Mouse (Mus musculus) 416B (cell line): ENCODE measurements around the gene Cfap61.
"Not testable (repeated sequence)": the region's sequence is repeated elsewhere in the genome, so short reads cannot be mapped to it uniquely, and the experiment has no call there.

Experiments used
- DNase-seq: peaks from one replicate; pipeline ENCODE4 v3.0.0; 2011; ENCODE audit warnings: low read depth

Gene Cfap61

DNA sequence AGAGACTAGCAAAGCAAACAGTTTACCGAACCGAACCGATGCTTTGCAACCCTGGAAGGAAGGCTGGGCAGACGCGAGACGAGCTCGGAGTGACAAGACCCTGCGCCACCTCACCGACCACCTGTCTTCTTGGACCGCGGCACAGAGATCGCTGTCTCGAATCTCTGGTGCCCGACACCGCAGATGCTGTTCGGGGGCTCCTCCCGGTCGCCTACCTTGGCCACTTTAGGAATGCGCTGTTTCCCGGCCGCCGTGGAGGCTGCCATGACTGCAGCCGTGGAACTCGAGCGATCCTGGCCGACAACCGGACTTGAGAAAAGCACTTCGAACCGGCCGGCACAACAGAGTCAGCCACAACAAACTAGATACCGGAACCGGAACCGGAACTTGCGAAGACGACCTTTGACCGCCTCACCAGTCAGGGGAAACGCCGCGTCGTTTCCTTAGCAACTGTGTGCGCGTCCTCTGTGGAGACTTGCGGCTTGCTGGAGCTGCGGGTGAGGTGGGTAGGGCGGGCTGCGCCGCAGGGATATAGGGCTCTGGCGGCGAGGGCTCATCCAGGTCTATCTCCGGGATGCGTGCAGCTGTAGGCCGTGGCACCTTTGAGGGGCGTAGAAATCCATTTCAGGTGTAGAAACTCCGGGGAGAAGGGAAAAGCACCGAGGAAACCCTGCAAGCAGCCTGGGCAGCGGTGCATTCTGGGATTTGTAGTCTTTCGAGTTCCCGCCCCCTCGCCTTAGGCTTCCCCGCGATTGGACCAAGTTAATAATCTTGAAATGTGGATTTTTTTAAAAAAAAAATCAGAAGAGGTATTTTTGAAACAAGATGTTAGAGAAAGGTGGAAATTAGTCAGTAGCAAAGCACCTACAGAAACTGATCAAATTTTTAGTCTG, at the start of gene Cfap61, which contains the start of gene Crnkl1:
Gene Cfap61, plus strand, starts transcription at position 446 of the 893 bp plus-strand sequence.
Gene Crnkl1, minus strand, starts transcription at position 676 of the 893 bp plus-strand sequence.
- DNase-seq: peak; percentile 97

GRCm38 (mm10) chr2:145884913-145885785, 49.4 kb upstream of the Cfap61 start:
- DNase-seq: peak; percentile 42

GRCm38 (mm10) chr2:145887937-145888765, 46.4 kb upstream of the Cfap61 start:
- peak; percentile 65 for DNase-seq

DNA sequence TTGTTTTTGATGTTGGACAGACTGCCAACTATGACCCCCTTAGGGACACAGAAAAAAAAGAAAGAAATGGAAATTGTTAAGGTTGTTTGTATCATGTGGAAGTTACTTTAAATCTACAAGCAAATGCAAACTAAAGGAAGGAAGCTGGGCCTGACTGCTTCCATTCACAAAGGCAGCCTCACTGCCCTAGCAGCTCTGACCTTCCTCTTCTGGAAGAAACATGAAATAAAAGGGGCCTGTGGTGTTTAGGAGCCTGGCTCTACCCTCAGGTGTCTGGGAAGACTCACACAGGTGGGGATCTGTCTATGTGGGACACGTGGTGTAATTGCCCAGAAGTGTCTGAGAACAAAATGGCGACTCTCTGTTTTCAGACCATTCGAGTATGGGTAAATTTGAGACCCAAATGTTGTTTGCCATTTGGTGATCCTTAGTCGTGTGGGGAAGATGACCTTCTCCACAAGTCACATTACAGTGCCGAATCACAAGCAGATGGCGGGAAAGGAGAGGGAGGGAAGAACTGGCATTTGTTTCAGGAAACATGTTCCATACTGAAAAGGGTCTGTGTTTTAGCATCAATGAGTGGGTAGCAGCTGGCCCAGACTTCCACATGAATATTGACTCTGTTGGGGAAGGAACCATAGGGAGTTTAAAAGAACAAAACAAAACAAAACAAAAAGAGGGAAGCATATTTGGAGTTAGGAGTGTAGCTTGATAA, 45.7 kb upstream of the Cfap61 start:
- no peak for DNase-seq

- DNase-seq: no peak
Measured at GRCm38 (mm10) chr2:145890571-145890970, 44.0 kb upstream of the Cfap61 start.

DNA sequence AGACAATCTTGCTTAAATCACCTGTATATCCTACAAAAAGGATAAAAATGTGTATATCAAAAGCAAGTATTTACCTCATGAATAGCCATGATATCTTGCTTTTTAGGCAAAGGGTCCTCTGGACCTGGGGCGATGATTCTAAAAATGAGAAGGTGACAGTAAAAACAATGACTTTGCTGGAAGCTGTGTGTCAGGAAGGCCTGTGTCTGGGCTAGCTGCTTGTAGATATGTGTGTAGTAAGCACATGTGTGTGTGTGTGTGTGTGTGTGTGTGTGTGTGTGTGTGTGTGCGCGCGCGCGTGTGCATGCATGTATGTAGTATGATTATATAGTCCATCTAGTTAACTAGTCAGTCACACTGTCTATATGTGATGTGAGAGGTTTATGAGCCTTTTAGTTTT, 40.8 kb upstream of the Cfap61 start:
- no peak for DNase-seq

- DNase-seq: no peak
Measured at GRCm38 (mm10) chr2:145898106-145898505, 36.5 kb upstream of the Cfap61 start.

DNA sequence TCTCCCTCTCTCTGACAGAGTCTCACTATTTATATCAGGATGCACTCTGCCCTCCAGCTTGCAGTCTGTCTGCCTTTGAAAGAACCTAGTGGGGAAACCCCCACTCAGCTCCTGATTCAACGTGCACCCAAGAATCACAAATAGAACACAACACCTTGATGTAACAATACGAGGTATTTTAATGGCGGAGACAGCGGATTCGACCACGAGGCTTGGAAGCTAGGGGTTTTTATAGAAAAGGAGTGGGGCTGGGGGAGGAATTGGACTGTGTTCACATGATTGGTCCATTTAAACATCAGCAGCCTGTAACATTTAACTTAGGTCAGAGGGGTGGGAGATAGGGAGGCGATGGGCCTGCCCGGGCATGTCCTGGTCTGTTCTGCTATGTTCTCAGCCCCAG, 34.3 kb upstream of the Cfap61 start:
- DNase-seq: not testable (repeated sequence)

- no peak for DNase-seq
Measured at GRCm38 (mm10) chr2:145901861-145902260, 32.7 kb upstream of the Cfap61 start, which contains the start of gene Naa20. Gene Naa20, plus strand, starts transcription at chr2:145902099.

DNA sequence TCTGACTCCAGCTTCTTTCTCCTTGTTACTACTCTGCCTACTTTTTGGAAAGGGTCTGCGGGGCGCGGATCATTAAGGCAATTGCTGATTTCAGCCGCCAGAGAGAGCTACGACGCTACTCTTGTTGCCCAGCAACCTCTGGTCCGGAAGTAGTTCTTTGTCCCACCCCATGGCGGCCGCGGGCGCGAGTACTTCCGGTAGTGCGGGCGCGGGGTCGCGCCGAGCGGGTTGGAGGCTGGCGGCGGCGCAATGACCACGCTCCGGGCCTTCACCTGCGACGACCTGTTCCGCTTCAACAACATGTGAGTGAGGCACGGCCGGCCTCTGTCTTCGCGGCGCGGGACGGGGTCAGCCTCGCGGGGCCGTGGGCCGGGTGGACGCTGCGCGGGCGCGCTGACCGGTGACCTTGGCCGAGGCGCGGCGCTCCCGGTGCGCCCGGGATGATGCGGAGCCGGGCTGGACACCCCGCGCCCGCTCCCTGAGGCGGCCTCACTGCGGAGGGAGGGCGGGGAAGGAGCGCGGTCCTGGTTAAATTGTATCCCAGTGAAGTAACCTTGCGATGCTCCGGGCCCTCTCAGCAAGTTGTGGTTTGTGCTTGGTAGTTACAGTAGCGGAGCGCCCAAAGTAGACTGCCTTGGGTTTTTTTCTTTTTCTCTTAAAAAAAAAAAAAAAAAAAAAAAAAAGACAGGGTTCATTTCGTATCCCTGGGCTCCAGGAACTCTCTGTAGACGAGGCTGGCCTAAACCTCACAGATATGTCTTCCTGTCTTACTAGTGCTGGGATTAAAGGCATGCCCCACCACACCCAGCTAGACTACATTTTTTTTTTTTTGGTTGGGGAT, 31.3 kb upstream of the Cfap61 start:
- DNase-seq: peak; percentile 87

DNA sequence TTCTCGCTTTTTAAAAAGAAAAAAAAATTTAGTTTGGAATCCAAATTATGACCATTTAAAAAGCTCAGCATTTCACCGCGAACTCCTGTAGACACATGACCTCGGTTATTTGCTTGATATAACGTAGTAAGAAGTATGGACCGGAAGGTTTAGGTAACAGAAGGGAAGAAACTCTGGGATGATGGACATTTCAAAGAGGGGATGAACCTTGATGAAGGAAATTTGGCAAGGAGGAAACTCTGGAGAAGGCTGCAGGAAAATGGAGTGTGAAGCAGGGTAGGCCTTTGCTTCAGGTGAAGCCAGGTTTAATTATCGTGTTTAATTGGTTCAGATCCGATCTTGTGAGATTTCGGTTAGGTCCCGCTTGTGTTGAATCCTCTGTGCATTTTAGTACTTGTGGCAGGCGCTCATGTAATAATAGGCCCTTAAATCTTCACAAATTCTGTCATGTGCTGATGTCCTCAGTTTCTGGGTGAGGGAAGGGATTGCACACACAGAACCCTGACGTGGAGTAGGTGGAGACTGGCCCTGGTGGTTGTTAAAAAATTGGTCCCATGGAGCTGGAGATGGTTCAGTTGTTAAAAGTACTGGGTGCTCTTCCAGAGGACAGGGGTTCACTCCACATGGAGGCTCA, 30.5 kb upstream of the Cfap61 start:
- DNase-seq: peak; percentile 46

- peak; percentile 73 for DNase-seq
Measured at GRCm38 (mm10) chr2:145905156-145905555, 29.4 kb upstream of the Cfap61 start.

DNA sequence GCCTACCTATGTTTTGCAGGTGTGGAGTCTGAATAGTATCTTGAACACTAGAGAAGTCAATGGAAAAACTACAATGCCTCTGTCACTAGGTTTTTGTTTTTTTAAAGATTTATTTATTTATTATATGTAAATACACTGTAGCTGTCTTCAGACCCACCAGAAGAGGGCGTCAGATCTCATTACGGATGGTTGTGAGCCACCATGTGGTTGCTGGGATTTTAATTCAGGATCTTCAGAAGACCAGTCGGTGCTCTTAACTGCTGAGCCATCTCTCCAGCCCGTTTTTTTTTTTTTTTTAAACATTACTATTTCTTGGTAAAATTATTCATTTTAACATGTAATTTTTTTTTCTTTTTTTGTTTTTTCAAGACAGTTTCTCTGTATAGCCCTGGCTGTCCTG, 28.7 kb upstream of the Cfap61 start:
- not testable (repeated sequence) for DNase-seq

- peak; percentile 31 for DNase-seq
Measured at GRCm38 (mm10) chr2:145920941-145921650, 13.5 kb upstream of the Cfap61 start.

- DNase-seq: no peak
Measured at GRCm38 (mm10) chr2:145936975-145937374, 2.4 kb downstream of the Cfap61 start.

- DNase-seq: no peak
Measured at GRCm38 (mm10) chr2:145941403-145941802, 6.8 kb downstream of the Cfap61 start.

DNA sequence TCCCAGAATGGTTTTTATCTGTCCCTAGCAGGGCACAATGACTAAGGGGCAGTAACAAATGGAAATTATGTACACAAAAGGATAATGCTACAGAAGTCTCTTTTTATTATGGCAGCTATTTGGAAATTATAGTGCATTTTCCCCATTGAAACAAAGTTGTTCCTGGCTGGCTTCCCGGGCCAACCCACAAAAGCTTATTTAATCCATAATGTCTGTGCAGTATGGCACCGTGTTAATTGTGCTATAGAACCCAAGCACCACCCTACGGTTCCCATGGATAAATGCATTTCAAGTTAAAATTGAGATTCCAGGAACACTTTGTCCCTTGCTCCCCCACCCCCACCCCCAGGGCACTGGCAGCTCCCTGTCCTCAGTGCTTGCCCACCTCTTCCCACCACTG, 9.7 kb downstream of the Cfap61 start:
- DNase-seq: no peak

DNA sequence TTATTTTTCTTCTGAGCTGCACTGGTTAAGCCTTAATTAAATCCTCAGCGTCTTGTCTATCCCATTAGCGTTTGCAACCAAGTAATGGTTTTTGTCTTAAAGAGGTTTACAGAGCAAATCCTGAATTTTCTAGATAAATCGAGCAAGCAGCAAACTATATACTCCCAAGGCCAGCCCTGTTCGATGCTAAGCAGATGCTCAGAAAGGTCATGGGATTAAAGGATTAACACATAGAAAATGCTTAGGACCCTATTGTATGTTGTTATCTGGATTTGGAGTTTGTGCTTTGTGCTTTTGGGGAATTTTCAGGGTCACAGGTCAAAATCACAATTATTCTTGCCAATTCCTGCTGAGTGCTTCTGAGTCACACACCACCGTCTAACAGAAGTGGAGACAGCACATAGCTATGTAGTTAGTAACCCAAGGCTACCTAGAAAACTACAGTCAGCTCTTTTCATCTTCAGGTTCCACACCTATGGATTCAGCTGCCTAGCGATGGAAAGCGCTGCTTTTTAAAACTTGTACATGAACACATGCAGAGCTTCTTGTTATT, 13.9 kb downstream of the Cfap61 start:
- DNase-seq: no peak
